Mouse (Mus musculus) limb, embryonic 15.5 days (tissue): ENCODE results near the gene Bcdin3d. TPM values are rescaled to one million over a fixed set of nuclear protein-coding genes. Genes with fewer than 3 reads are reported as not detected.

Experiments used
- ATAC-seq: fragments of 200-750 bp; cut with Nextera tagmentation; 2 replicates; pipeline ENCODE4 v1.8.0; 2017; ENCODE audit warnings: low read depth, moderate TSS enrichment; ENCODE audit not compliant: insufficient number of reproducible peaks, low FRiP score, low TSS enrichment
- H3K27ac ChIP-seq: fragments of 300-500 bp; sonication (generic); 2 replicates; pipeline ENCODE4 v1.5.1; 2015; ENCODE audit warnings: moderate library complexity, mild to moderate bottlenecking, inconsistent platforms
- H3K27me3 ChIP-seq: fragments of 300-500 bp; sonication (generic); 2 replicates; pipeline ENCODE4 v1.6.1; 2015; ENCODE audit warnings: inconsistent platforms
- H3K36me3 ChIP-seq: fragments of 300-500 bp; sonication (generic); 2 replicates; pipeline ENCODE4 v1.6.1; 2015; ENCODE audit warnings: inconsistent platforms
- H3K4me1 ChIP-seq: fragments of 300-500 bp; sonication (generic); 2 replicates; pipeline ENCODE4 v1.6.1; 2015; ENCODE audit warnings: inconsistent platforms
- H3K4me2 ChIP-seq: fragments of 300-500 bp; sonication (generic); 2 replicates; pipeline ENCODE4 v1.6.1; 2015; ENCODE audit warnings: mild to moderate bottlenecking, inconsistent platforms
- H3K4me3 ChIP-seq: fragments of 300-500 bp; sonication (generic); 2 replicates; pipeline ENCODE4 v1.5.1; 2015; ENCODE audit warnings: mild to moderate bottlenecking, inconsistent platforms
- H3K9ac ChIP-seq: fragments of 300-500 bp; sonication (generic); 2 replicates; pipeline ENCODE4 v1.6.1; 2015; ENCODE audit warnings: inconsistent platforms
- H3K9me3 ChIP-seq: fragments of 300-500 bp; sonication (generic); 2 replicates; pipeline ENCODE4 v1.6.1; 2016; ENCODE audit warnings: inconsistent platforms
- WGBS: fragments of 180-500 bp; shearing (Covaris S2); methylation state at CpG from one replicate; pipeline ENCODE4 v1.1.7; 2015; 5-methylcytosine and 5-hydroxymethylcytosine counted together
- polyA plus RNA-seq: library from polyadenylated mRNA; unstranded; fragments of >200 nt; fragmentation: Nextera tagmentation; extraction: Ambion mirVana; gene quantifications from 2 replicates; pipeline ENCODE4 v1.2.1, GENCODE M21; 2015

Gene Bcdin3d
- polyA plus RNA-seq, 1 experiment from 2014 or later = 12.7 TPM

DNA sequence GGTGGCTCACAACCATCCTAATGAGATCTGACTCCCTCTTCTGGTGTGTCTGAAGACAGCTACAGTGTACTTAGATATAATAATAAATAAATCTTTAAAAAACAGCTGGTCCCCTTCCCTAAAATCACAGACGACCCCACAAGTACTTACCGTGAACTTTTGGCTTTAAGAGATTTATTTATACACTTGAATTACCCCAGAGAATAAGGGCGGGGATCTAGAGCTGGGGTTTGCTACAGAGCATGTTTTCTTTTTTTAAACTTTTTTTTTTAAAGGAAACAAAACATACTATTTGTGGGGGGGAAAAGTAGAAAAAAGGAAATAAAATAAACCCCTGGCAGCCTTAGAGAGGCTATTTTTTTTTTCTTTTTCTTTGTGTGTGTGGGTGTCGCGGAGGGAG lies 54.4 kb downstream of the Bcdin3d start:
- no peaks in the 10 kb centered on the region for H3K27me3 ChIP-seq
- H3K9ac ChIP-seq = no peak overlapping the region
- H3K4me1 ChIP-seq = peaks cover 46% of the 10 kb centered on the region
- peak overlapping the region; percentile 92 for H3K27ac ChIP-seq
- H3K4me3 ChIP-seq = peak overlapping the region; percentile 14; the same call in 1 of the 2 replicates
- H3K36me3 ChIP-seq = peaks cover 36% of the 10 kb centered on the region
- WGBS = 13% methylated on average over 4 of the region's 5 CpGs
- H3K9me3 ChIP-seq = no peaks in the 10 kb centered on the region
- H3K4me2 ChIP-seq = peak overlapping the region; percentile 40
- ATAC-seq = no peak

Other genes starting within 250 kb of the Bcdin3d start
- 0.43 and 0.68 TPM in 2 replicates for gene Kcnh3, start 249.9 kb downstream of the Bcdin3d start, polyA plus RNA-seq
- 114 and 129 TPM in 2 replicates for gene Mcrs1, start 222.8 kb downstream of the Bcdin3d start, polyA plus RNA-seq
- gene Prpf40b, start 179.6 kb downstream of the Bcdin3d start, polyA plus RNA-seq = 52.5 and 53.8 TPM in 2 replicates
- gene Fam186b, start 178.8 kb downstream of the Bcdin3d start, polyA plus RNA-seq = 0.10 and 0.18 TPM in 2 replicates
- 25.0 and 26.9 TPM in 2 replicates for gene Fmnl3, start 104.2 kb downstream of the Bcdin3d start, polyA plus RNA-seq
- gene Tmbim6, start 81.8 kb downstream of the Bcdin3d start, polyA plus RNA-seq = 327 and 351 TPM in 2 replicates
- 10.5 and 12.3 TPM in 2 replicates for gene Nckap5l, start 17.0 kb downstream of the Bcdin3d start, polyA plus RNA-seq
- 0.17 and 0.25 TPM in 2 replicates for gene Faim2, start 53.4 kb upstream of the Bcdin3d start, polyA plus RNA-seq
- not detected in 2 replicates for gene Aqp2, start 104.3 kb upstream of the Bcdin3d start, polyA plus RNA-seq
- gene Aqp5, start 116.1 kb upstream of the Bcdin3d start, polyA plus RNA-seq = 0.12 TPM in 1 of 2 replicates, not detected in the other
- not detected in 2 replicates for gene Aqp6, start 126.7 kb upstream of the Bcdin3d start, polyA plus RNA-seq
- 105 and 106 TPM in 2 replicates for gene Racgap1, start 176.9 kb upstream of the Bcdin3d start, polyA plus RNA-seq
- 1.2 and 2.2 TPM in 2 replicates for gene Asic1, start 195.6 kb upstream of the Bcdin3d start, polyA plus RNA-seq
- 25.0 and 29.9 TPM in 2 replicates for gene Smarcd1, start 227.4 kb upstream of the Bcdin3d start, polyA plus RNA-seq
- not detected in 2 replicates for gene Gm17349, start 230.8 kb upstream of the Bcdin3d start, polyA plus RNA-seq
- gene Gpd1, start 242.8 kb upstream of the Bcdin3d start, polyA plus RNA-seq = 0.42 and 4.3 TPM in 2 replicates